Mouse (Mus musculus) thymus, postnatal 10 days (tissue): Measurements from ENCODE around the gene Gm36864.
A peak's percentile ranks its signal among the peaks of the same experiment; 100 is the strongest.
"Not testable (repeated sequence)": the region's sequence is repeated elsewhere in the genome, so short reads cannot be mapped to it uniquely, and the experiment has no call there.

ENCODE experiments used
- DNase-seq, 2 experiments: peaks; one replicate each; pipeline ENCODE4 v3.0.0; 2021; ENCODE audit warnings: low spot score in 2 of 2

Gm36864 gene

GRCm38 (mm10) chr7:44235909-44236308, at the start of gene Gm36864:
Gm36864 (plus strand) TSS chr7:44236177.
- no peak for DNase-seq

GRCm38 (mm10) chr7:44186516-44186915, 49.5 kb upstream of the Gm36864 start:
- not testable (repeated sequence) for DNase-seq

- DNase-seq, result not testable (repeated sequence)
Observed at GRCm38 (mm10) chr7:44187936-44188335, 48.0 kb upstream of the Gm36864 start, which contains the start of gene Klk1b24. Klk1b24 (plus strand) TSS chr7:44188236.

- not testable (repeated sequence) for DNase-seq
Observed at GRCm38 (mm10) chr7:44193466-44193865, 42.5 kb upstream of the Gm36864 start.

- no peak for DNase-seq
Observed at GRCm38 (mm10) chr7:44197891-44198290, 38.1 kb upstream of the Gm36864 start, which contains the start of gene Klk1b3. Klk1b3 (plus strand) TSS chr7:44198191.

- DNase-seq, result not testable (repeated sequence)
Observed at GRCm38 (mm10) chr7:44207135-44207534, 28.8 kb upstream of the Gm36864 start, which contains the start of gene Klk1b4. Klk1b4 (plus strand) TSS chr7:44207435.

- DNase-seq, result no peak
Observed at GRCm38 (mm10) chr7:44208307-44208706, 27.7 kb upstream of the Gm36864 start.

- DNase-seq, result no peak
Observed at GRCm38 (mm10) chr7:44215645-44216044, 20.3 kb upstream of the Gm36864 start, which contains the start of gene Klk1b5. Klk1b5 (plus strand) TSS chr7:44215945.

GRCm38 (mm10) chr7:44221601-44222000, 14.4 kb upstream of the Gm36864 start:
- DNase-seq, result not testable (repeated sequence)

GRCm38 (mm10) chr7:44222335-44222734, 13.6 kb upstream of the Gm36864 start:
- not testable (repeated sequence) for DNase-seq

- DNase-seq, result no peak
Observed at GRCm38 (mm10) chr7:44225076-44225475, 10.9 kb upstream of the Gm36864 start, which contains the start of gene Klk1. Klk1 (plus strand) TSS chr7:44225360.

GRCm38 (mm10) chr7:44239913-44240312, 3.9 kb downstream of the Gm36864 start:
- DNase-seq, result no peak

GRCm38 (mm10) chr7:44240712-44241111, 4.7 kb downstream of the Gm36864 start:
- no peak for DNase-seq

GRCm38 (mm10) chr7:44241163-44241562, 5.2 kb downstream of the Gm36864 start:
- no peak for DNase-seq

GRCm38 (mm10) chr7:44244080-44244479, 8.1 kb downstream of the Gm36864 start:
- no peak for DNase-seq

- peak; percentile 89 to 93 for DNase-seq
Observed at GRCm38 (mm10) chr7:44246055-44246983, 10.3 kb downstream of the Gm36864 start, which contains the start of the genes 1700028J19Rik and 2410002F23Rik. 1700028J19Rik (minus strand) TSS chr7:44246695. 2410002F23Rik (plus strand) TSS chr7:44246722.

GRCm38 (mm10) chr7:44246984-44247470, 11.1 kb downstream of the Gm36864 start:
- DNase-seq, result peak; percentile 33 to 61

- DNase-seq, result no peak
Observed at GRCm38 (mm10) chr7:44247971-44248370, 12.0 kb downstream of the Gm36864 start.

- DNase-seq, result no peak
Observed at GRCm38 (mm10) chr7:44249248-44249647, 13.3 kb downstream of the Gm36864 start.

- DNase-seq, result not testable (repeated sequence)
Observed at GRCm38 (mm10) chr7:44250732-44251275, 14.8 kb downstream of the Gm36864 start.

GRCm38 (mm10) chr7:44253023-44253616, 17.1 kb downstream of the Gm36864 start:
- no peak for DNase-seq

- no peak for DNase-seq
Observed at GRCm38 (mm10) chr7:44254930-44255329, 19.0 kb downstream of the Gm36864 start.
